Mouse (Mus musculus) gastrocnemius, adult 2 months (tissue): ENCODE results near the gene Ppard. TPM values are rescaled to one million over a fixed set of nuclear protein-coding genes. Genes with fewer than 3 reads are reported as not detected.

Experiments
- DNase-seq: peaks from one replicate; pipeline ENCODE4 v3.0.0; 2022
- H3K27ac ChIP-seq: fragments of 200-600 bp; 2 replicates; pipeline ENCODE4 v1.8.1; 2022; ENCODE audit warnings: mild to moderate bottlenecking
- H3K4me3 ChIP-seq: fragments of 200-600 bp; 2 replicates; pipeline ENCODE4 v1.8.1; 2022; ENCODE audit warnings: mild to moderate bottlenecking, moderate library complexity
- CTCF ChIP-seq: fragments of 200-600 bp; IDR thresholded peaks from 2 replicates; pipeline ENCODE4 v1.8.1; 2022; ENCODE audit warnings: antibody characterized with exemption, mild to moderate bottlenecking, moderate library complexity
- intact Hi-C: fragments of 180-260 bp; cut with DNase I; formaldehyde crosslinking; loops from one replicate; pipeline ENCODE4 v1.15.1; 2025
- total RNA-seq, 2 experiments: library from RNA; stranded (reverse); gene quantifications; 2 replicates each; pipeline ENCODE4 v1.2.3; 2021

Gene Ppard
- total RNA-seq, 2 experiments from 2014 or later: 29.1 to 30.7 TPM

DNA sequence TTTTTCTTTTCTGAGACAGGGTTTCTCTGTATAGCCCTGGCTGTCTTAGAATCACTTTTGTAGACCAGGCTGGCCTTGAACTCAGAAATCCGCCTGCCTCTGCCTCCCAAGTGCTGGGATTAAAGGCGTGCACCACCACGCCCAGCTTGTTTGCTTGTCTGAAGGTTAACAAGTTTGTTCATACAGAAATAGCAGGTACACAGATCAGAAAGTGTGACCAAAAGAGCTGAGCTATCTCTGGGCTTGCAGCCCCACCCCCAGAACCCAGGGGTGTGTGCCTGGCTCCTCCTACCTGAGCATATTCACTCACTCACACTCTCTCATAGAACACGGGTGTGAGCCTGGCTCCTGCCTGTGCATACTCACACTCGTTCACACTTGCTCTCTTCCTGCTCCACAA, 34.8 kb downstream of the Ppard start:
- intact Hi-C loops: no loop called here

DNA sequence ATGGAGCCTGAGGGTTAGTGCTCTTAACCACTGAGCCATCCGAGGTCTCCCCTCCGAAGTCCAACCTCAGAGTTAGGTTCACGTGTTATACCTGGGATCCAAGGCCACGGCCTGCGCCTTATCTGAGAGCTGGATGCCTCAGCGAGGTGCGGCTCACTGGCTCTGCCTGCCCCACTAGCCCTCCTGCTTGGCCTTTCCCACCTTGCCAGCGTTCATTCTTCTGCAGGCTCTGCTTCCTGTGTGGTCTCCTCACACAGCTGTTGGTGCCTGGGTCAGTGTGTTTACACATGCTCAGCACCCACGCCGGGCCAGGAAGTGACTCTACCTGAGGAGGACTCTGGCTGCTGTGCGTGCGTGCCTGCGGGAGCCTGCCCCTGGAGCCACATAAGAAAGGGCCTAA, 37.7 kb downstream of the Ppard start:
- intact Hi-C loops: no loop called here

More for the DNA sequence above, 34.8 kb downstream of the Ppard start:
- TF ChIP-seq CTCF: no peak
- Histone ChIP-seq H3K27ac (no peak overlapping the region), H3K4me3 (no peak overlapping the region)
- DNase-seq: no peak

DNA sequence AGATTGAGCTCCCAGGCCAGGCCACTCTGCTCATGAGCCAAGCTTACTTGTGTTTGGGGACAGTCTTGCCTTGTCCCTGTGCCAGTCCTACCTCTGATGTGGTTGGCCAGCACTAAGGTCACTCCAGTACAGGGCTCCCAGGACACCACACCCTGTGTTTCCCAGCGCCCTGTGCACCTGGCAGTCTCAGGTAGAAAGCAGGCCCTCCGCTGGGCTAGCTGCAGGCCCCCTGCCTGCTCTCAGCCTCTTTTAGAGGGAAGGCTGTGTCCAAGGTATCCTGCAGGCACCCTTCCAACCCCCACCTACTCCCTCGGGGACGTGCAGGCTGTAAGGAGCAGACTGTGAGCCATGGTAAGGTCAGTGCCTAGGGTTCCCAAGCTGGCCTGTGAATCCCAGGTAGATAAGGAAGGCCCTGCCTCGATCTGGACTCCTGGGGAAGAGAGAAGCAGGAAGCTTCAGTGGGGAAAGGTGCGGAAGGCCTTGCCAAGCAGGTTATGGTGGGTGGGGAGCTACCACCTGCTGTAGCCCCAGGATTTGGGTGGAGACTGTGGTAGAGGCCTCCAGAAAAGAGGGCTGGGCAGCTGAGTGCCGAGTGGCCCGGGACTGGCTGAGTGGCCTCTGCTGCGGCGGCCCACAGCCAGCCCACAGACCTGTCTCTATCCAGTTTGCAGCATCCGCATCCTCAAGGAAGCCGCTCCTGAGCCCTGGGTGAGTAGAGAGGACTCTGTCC, 39.2 kb downstream of the Ppard start:
- intact Hi-C loops: loop anchor here (2.0 kb wide), 1 partner anchor 25 kb away; no protein-coding TSS in a partner anchor
- Histone ChIP-seq H3K27ac (peak overlapping the region; percentile 56), H3K4me3 (no peak overlapping the region)
- no peak for TF ChIP-seq CTCF
- peak; percentile 53 for DNase-seq

More for the DNA sequence above, 37.7 kb downstream of the Ppard start:
- no peak overlapping the region for H3K27ac ChIP-seq
- no peak overlapping the region for H3K4me3 ChIP-seq
- DNase-seq: no peak
- no peak for TF ChIP-seq CTCF

DNA sequence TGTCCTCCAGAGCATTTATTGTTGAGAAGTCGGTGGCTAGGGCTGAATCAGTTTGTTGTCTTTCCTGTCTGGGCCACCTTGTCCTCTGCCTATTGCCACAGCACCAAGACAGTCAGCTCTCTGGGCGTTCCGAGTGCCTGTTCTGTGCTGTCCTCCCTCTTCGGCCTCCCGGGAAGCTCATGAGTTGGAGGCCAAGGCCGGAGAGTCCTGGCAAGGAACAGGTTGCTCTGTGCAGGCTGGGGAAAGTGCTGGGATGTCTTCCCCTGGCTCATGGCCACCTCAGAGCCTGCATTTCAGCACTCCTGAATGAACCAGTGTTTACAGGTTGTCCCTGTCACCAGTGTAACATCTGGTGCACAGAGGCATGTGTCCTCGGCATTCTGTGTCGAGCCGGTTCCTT, 39.8 kb downstream of the Ppard start:
- intact Hi-C loops: loop anchor here (2.0 kb wide), 1 partner anchor 25 kb away; no protein-coding TSS in a partner anchor
- DNase-seq: peak; percentile 56
- peak overlapping the region; percentile 56 for H3K27ac ChIP-seq
- TF ChIP-seq CTCF: no peak
- H3K4me3 ChIP-seq: no peak overlapping the region

DNA sequence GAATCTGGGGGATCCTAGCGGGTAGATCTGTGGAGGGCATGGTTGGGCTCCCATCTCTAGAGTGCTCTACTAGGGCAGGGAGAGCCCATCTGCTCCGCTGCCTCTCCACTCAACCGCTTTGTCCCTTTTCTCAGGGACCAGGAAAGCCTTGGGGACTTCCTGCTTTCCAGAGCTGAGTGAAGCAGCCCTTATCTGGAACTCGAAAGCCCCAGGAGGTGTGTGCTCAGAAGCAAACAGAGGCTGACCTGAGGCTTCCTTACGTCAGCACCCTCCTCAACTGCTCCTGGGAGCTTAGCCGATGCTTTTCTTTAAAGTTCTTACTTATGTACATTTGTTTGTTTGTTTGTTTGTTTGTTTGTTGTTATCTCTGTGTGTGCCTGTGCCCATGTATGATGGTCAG, 40.3 kb downstream of the Ppard start:
- intact Hi-C loops: loop anchor here (2.0 kb wide), 1 partner anchor 26 kb away; no protein-coding TSS in a partner anchor
- Histone ChIP-seq H3K4me3 (no peak overlapping the region), H3K27ac (peak overlapping the region; percentile 56; the same call in 1 of the 2 replicates)
- no peak for DNase-seq
- no peak for TF ChIP-seq CTCF

DNA sequence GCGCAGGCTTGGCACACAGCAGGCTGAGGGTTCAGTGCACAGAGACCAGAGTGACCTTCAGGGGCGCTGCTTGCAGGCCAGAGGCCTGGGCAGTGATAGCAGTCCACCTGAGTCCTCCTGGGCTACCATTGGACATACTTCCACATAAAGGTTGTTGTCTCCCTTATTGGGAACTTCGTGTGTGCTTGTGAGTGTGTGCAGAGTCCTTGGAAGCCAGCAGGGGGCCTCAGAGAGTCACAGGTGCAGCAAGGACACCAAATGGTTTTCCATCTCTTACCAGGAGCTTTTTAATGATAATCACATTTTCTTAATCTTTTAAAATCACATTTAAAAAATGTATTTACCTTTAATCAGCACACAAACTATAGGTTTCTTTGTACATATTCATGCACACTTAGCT, 42.2 kb downstream of the Ppard start:
- intact Hi-C loops: loop anchor here (5.0 kb wide), 1 partner anchor 37 kb away; no protein-coding TSS in a partner anchor
- peak; percentile 69 for TF ChIP-seq CTCF
- no peak overlapping the region for H3K27ac ChIP-seq

DNA sequence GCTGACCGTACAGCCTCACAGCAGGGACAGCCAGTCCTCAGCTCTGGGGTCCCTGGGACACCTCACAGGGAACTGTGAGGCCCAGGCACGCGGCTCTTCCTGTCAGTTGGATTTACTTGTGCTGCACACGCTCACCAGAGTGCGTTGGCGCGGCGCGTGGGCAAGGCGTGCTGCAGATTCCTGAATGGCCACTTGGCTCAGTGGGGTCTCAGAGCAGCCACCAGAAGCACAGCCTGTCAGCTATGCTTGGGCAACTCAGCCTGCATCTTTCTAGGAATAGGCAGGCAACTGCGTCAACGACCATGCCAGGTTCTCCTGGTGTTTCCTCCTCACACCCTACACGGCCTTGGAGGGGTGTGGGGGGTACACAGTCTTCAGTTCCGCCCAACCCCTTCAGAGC, 44.7 kb downstream of the Ppard start:
- H3K4me3 ChIP-seq: no peak overlapping the region
- DNase-seq: no peak
- H3K27ac ChIP-seq: peak overlapping the region; percentile 8; the same call in 1 of the 2 replicates
- intact Hi-C loops: loop anchor here (5.0 kb wide), 1 partner anchor 40 kb away; no protein-coding TSS in a partner anchor
- no peak for TF ChIP-seq CTCF

More for the DNA sequence above, 42.2 kb downstream of the Ppard start:
- no peak overlapping the region for H3K4me3 ChIP-seq
- DNase-seq: peak; percentile 43

DNA sequence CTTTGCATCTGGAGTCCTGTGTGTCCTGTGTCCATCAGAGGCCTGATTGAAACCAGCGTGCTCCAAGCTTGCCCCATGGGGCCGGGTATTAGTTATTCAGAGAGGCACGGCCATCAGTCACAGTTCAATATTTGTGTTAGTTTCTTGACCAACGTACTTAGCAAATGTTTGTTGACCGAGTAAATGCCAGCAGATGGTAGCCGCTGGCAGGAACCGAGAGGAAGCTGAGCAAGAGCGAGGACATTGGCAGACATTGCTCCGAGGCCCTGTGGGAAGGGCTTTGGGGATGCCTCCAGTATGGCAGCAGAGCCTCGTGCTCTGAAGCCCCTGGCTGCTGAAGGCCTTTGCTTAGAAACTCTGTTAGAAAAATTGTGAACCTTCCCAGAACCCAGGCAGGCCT, 45.2 kb downstream of the Ppard start:
- no peak overlapping the region; the same call in 1 of the 2 replicates for H3K27ac ChIP-seq
- no peak for DNase-seq
- H3K4me3 ChIP-seq: no peak overlapping the region
- TF ChIP-seq CTCF: no peak
- intact Hi-C loops: loop anchor here (5.0 kb wide), 1 partner anchor 40 kb away; no protein-coding TSS in a partner anchor

DNA sequence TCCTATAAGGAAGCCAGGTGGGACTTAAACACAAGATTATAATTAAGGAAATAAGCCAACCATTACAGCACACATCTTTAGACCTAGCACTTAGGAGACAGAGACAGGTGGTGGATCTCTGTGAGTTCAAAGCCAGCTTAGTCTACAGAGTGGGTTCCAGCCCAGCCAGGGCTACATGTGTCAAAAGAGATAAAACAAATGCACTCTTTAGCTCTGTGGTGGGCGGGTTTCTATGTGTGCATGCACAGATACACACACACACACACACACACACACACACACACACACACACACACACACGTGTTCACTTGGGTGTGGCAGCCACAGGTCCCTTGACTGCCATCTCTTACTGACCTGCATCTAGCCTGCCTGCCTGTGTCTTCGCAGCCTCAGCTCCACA, 45.7 kb downstream of the Ppard start:
- intact Hi-C loops: loop anchor here (5.0 kb wide), 1 partner anchor 41 kb away; no protein-coding TSS in a partner anchor
- no peak for TF ChIP-seq CTCF
- H3K27ac ChIP-seq: no peak overlapping the region
- H3K4me3 ChIP-seq: no peak overlapping the region
- DNase-seq: no peak

DNA sequence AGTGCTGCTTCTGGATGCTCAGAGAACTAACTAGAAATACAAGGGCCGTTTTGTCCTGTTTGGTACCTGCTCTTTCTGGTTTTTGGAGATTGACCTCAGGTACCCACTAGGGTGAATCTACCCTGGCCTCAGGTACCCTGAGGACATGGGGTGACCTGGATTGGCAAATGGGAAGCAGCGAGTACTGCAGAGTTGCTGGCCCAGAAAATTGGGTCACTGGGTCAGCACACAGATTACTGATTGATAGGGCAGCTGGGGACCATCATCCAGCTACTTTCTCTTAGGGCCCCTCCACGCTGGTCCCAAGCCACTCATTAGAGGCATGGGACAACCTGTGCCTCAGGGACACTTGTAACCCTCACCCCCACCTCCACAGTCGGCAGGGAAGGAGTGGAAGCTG, 46.7 kb downstream of the Ppard start:
- intact Hi-C loops: loop anchor here (5.0 kb wide), 1 partner anchor 42 kb away; no protein-coding TSS in a partner anchor
- no peak for DNase-seq
- TF ChIP-seq CTCF: no peak

DNA sequence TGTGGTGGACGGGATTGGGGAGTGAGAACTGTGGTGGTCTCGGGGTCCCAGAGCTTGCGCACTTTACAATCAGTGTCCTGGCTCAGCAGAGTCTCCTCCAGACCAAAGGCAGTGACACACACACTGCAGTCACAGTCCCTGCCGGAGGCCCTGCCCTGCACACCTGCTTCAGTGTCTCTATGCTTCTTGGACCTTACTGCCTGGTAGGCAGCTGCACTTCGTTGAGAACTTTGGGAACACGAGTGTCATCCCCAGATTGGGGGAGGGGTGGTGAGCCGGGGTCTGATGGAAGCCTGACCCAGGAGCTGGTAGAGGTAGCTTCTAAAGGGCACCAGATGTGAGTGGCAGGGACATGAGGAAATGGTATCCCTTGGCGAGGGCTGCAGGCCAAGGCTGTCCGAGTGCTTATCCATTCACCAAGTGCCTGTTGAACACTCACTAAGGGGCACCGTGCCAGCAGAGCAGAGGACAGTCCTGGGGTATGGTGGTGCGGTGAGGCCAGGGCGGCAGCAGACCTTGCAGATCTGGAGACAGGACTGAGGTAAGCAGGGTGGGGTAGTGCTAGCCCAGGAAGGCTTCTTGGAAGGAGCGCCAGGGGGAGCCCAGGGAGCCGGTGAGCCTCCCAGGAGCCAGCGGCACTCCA, 47.4 kb downstream of the Ppard start:
- Histone ChIP-seq H3K4me3 (peak overlapping the region; percentile 21; the same call in 1 of the 2 replicates), H3K27ac (peak overlapping the region; percentile 88)
- peak; percentile 92 for DNase-seq
- TF ChIP-seq CTCF: no peak
- intact Hi-C loops: loop anchor here (5.0 kb wide), 1 partner anchor 43 kb away; no protein-coding TSS in a partner anchor

More for the DNA sequence above, 46.7 kb downstream of the Ppard start:
- Histone ChIP-seq H3K27ac (peak overlapping the region; percentile 88), H3K4me3 (no peak overlapping the region)

DNA sequence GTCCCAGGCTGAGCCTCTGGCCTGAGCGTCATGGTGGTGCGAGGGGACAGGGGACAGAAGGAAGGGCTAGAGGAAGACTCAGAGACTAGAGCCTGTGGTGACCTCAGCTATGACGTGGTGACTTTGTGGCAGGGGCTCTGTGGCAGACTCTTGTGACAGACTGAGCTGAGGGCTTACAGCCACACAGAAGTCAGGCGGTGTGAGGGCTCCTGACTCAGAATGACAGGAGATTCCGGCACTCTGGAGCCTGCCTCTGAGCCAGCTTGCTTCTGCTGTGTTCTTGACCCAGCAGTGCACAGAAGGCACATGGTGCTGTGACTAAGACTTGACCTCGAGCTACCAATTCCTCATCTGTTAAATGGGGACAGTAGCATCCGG, 47.9 kb downstream of the Ppard start:
- peak overlapping the region; percentile 88 for H3K27ac ChIP-seq
- TF ChIP-seq CTCF: no peak

More for the DNA sequence above, 47.9 kb downstream of the Ppard start:
- intact Hi-C loops: no loop called here
- H3K4me3 ChIP-seq: peak overlapping the region; percentile 21; the same call in 1 of the 2 replicates
- no peak for DNase-seq
